Mouse (Mus musculus): Measurements from ENCODE around the gene Stra6l. TPM values are rescaled to one million over a fixed set of nuclear protein-coding genes. Genes with fewer than 3 reads are reported as not detected.

Stra6l gene
- polyA plus RNA-seq, 1 experiment from 2014 or later: 6.9 TPM

DNA sequence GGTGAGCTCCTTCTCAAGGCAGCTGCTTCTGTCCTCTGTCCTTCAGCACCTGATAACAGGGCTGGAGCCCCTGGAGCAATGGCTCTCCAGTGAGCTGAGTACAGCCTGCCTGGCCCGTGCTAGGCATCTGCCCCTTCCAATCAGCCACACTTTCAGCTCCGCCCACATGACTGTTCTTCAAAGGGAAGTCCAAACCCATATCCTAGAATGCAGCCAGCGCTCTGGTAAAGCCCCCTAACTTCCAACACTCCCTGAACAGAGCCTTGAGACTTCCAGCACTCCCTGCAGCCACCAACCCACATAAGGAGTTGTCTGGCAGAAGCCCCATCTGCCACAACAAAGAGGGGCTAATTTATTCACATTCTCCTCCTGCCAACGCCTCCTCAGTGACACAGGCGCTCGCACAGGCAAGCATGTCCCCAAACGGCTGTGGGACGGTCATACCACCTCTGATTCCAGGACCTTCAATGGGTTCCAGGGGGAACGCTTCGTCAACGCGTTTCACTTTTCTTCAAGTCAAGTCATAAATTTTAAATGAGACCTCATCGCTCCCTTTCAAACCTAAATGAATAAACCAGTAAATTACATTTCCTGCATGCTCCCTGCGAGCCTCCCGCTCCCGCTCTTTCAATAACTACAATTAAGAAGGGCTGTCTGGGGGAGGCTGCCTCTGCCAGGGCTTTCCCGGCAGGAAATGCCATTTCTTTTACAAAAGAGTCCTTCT lies 29.1 kb upstream of the Stra6l start:
- peaks cover 15% of the 10 kb centered on the region for H3K4me1 ChIP-seq (replicated peaks; ENCODE audit: control insufficient read depth, insufficient read depth, low read length)
- H3K27me3 ChIP-seq (replicated peaks; ENCODE audit: control insufficient read depth, insufficient read depth, low read length): peaks cover 16% of the 10 kb centered on the region
- H3K4me3 ChIP-seq (ENCODE audit: low read depth, low read length): peak overlapping the region; percentile 16
- peak overlapping the region; percentile 10; the same call in 1 of the 2 replicates for H3K9ac ChIP-seq (ENCODE audit: low read length)
- 3% methylated on average over 17 of the region's 17 CpGs for WGBS
- H3K9me3 ChIP-seq (ENCODE audit: control insufficient read depth, low read length): no peaks in the 10 kb centered on the region
- ATAC-seq (replicated peaks; ENCODE audit: low FRiP score, low TSS enrichment, low read depth): 0 out of 2 replicates have a peak, but pooled peaks have one; percentile 29
- H3K4me2 ChIP-seq (ENCODE audit: low read length): peak overlapping the region; percentile 64
- DNase-seq (ENCODE audit: low spot score): peak; percentile 73
- H3K36me3 ChIP-seq (ENCODE audit: control insufficient read depth, insufficient read depth, low read length): no peaks in the 10 kb centered on the region
- peak overlapping the region; percentile 59 for H3K27ac ChIP-seq (ENCODE audit: low read depth)

DNA sequence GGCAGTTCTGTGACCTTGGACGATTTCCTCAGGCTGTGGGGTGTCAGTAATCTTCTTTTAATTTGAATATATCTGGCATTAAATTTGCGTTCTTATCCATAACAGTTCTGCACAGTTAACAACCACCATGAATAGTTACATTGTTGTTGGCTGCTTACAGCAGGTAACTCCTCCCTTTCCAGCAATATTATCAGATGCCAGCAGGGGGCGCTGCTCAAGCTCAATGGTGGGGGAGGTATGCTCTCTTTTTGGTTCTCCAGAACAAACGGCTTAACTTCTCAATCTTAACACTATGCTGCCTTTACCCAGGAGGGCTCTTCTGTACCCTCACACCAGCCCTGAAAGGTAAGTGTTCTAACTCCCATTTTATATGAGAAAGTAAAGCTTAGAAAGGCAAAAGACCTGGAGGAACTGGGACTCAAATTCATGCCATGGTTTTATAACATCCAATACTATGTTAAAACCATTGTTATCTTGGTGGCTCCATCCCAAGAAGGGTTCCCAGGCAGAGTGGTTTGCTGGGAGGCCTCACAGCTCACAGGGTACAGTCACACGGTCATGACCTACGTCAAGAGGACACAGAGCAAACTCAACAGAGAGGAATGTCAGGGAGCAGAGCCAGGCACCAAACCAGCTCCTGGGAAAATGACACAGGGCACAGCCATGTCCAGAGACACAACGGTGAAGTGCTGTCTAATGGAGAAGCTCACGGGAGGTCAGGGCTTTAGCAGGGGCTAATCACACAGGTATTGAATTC lies 28.2 kb upstream of the Stra6l start:
- peaks cover 25% of the 10 kb centered on the region for H3K27me3 ChIP-seq (replicated peaks; ENCODE audit: control insufficient read depth, insufficient read depth, low read length)
- WGBS: 43% methylated on average over 8 of the region's 8 CpGs
- peak overlapping the region; percentile 64 for H3K4me2 ChIP-seq (ENCODE audit: low read length)
- peak overlapping the region; percentile 59; the same call in 1 of the 2 replicates for H3K27ac ChIP-seq (ENCODE audit: low read depth)
- no peak overlapping the region for H3K4me3 ChIP-seq (ENCODE audit: low read depth, low read length)
- no peaks in the 10 kb centered on the region for H3K36me3 ChIP-seq (ENCODE audit: control insufficient read depth, insufficient read depth, low read length)
- DNase-seq (ENCODE audit: low spot score) (peak; percentile 86), ATAC-seq (replicated peaks; ENCODE audit: low FRiP score, low TSS enrichment, low read depth) (no peak)
- H3K9ac ChIP-seq (ENCODE audit: low read length): no peak overlapping the region
- no peaks in the 10 kb centered on the region for H3K9me3 ChIP-seq (ENCODE audit: control insufficient read depth, low read length)
- peaks cover 15% of the 10 kb centered on the region for H3K4me1 ChIP-seq (replicated peaks; ENCODE audit: control insufficient read depth, insufficient read depth, low read length)

DNA sequence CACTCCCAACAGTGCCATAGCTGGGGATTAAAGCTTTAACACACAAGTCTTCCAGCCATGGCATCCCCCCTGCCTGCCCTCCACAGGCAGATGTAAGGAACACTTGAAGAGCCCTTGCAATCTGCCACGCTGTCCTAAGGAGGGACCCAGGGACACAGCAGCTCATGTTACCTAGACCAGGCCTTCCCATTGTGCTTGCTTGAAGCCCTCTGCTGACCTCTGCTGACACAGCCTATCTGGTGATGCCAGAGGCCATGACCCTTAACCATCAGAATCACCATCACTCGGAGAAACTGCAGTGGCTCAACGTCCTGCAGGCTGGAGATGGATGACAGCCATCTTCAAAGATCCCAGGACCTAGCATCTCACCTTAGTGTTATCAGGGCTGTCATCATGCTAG lies 26.5 kb upstream of the Stra6l start:
- H3K4me2 ChIP-seq (ENCODE audit: low read length): no peak overlapping the region
- no peak overlapping the region for H3K9ac ChIP-seq (ENCODE audit: low read length)
- peaks cover 15% of the 10 kb centered on the region for H3K4me1 ChIP-seq (replicated peaks; ENCODE audit: control insufficient read depth, insufficient read depth, low read length)
- no peaks in the 10 kb centered on the region for H3K9me3 ChIP-seq (ENCODE audit: control insufficient read depth, low read length)
- 43% methylated on average over 3 of the region's 3 CpGs for WGBS
- no peak overlapping the region for H3K27ac ChIP-seq (ENCODE audit: low read depth)
- DNase-seq (ENCODE audit: low spot score) (no peak), ATAC-seq (replicated peaks; ENCODE audit: low FRiP score, low TSS enrichment, low read depth) (no peak)
- no peaks in the 10 kb centered on the region for H3K36me3 ChIP-seq (ENCODE audit: control insufficient read depth, insufficient read depth, low read length)
- peaks cover 43% of the 10 kb centered on the region for H3K27me3 ChIP-seq (replicated peaks; ENCODE audit: control insufficient read depth, insufficient read depth, low read length)
- H3K4me3 ChIP-seq (ENCODE audit: low read depth, low read length): no peak overlapping the region

DNA sequence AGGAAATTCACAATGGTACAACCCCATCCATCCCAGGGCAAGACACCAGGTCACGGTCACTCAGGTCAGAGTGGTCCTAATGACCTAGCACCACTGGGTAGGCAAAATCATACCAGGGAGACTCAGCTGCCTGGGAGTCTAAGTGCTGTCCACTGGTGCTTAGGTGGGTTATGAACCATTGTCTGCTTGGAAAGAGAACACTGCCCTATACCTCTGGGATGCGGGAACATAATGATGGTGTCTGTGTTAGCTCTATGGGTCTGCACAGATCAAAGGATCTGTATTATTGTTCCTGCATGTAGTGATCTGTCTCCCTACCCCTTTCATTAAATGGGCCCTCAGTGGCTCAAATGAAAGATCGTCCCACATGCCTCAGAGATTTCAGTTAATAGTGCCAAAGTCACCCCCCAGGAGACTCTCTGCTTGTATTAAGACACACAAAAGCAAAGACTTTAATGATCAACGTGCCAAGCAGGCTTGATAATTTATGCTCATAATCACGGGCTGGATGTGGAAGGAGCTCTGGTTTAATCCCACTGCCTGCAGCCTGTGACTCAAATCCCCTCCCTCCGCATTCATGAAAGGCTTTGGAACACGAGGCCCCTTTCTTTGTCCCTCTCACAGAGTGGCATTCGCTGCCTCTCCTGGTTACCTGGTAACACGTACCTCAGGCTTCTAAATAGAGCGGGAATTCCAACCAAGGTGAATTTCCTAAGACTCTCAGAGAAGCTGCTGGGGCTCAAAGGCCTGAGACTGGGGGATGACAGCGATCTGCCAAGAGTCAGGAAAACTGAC lies 25.5 kb upstream of the Stra6l start:
- H3K9me3 ChIP-seq (ENCODE audit: control insufficient read depth, low read length): no peaks in the 10 kb centered on the region
- H3K27me3 ChIP-seq (replicated peaks; ENCODE audit: control insufficient read depth, insufficient read depth, low read length): peaks cover 52% of the 10 kb centered on the region
- no peak overlapping the region for H3K27ac ChIP-seq (ENCODE audit: low read depth)
- 43% methylated on average over 11 of the region's 11 CpGs for WGBS
- H3K9ac ChIP-seq (ENCODE audit: low read length): no peak overlapping the region
- ATAC-seq (replicated peaks; ENCODE audit: low FRiP score, low TSS enrichment, low read depth): no peak
- no peak overlapping the region for H3K4me2 ChIP-seq (ENCODE audit: low read length)
- no peak overlapping the region for H3K4me3 ChIP-seq (ENCODE audit: low read depth, low read length)
- no peaks in the 10 kb centered on the region for H3K36me3 ChIP-seq (ENCODE audit: control insufficient read depth, insufficient read depth, low read length)
- no peak for DNase-seq (ENCODE audit: low spot score)
- peaks cover 15% of the 10 kb centered on the region for H3K4me1 ChIP-seq (replicated peaks; ENCODE audit: control insufficient read depth, insufficient read depth, low read length)

DNA sequence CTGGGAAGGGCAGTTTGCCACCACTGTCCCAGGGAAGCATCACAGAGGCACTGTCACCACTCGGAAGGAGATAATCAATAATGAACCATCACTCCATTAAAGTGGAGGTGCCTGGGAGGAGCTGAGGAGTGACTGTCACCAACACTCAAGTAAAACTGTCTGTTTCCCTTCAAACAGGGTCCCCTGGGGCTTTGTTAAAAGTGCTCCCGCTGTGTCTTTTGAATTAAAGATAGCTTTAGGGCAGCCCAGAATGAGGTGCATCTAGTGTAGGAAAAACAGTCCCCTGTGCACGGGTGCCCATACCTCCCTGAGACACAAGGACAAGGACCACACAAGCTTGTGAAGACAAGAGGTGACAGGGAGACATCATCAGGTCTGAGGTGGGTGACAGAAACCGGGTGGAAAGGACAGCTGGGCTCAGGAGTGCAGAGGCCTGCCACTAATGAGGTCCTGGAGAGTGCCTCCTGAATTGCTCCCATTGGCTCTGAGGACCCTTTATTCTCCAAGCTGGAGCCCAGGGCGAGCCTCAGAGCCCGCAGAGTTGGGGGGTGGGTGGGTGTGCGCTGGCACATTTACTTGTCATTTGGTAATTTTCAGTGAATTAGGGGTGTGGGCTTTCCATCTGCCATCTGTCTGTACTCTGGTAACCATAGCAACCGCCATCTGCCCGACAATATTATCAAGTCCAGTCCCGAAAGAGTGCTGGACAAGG lies 24.3 kb upstream of the Stra6l start:
- Histone ChIP-seq H3K4me3 (ENCODE audit: low read depth, low read length) (no peak overlapping the region), H3K9me3 (ENCODE audit: control insufficient read depth, low read length) (no peaks in the 10 kb centered on the region), H3K4me2 (ENCODE audit: low read length) (no peak overlapping the region), H3K9ac (ENCODE audit: low read length) (no peak overlapping the region), H3K4me1 (replicated peaks; ENCODE audit: control insufficient read depth, insufficient read depth, low read length) (peaks cover 7% of the 10 kb centered on the region), H3K27me3 (replicated peaks; ENCODE audit: control insufficient read depth, insufficient read depth, low read length) (peaks cover 62% of the 10 kb centered on the region), H3K36me3 (ENCODE audit: control insufficient read depth, insufficient read depth, low read length) (no peaks in the 10 kb centered on the region), H3K27ac (ENCODE audit: low read depth) (no peak overlapping the region)
- DNase-seq (ENCODE audit: low spot score) (no peak), ATAC-seq (replicated peaks; ENCODE audit: low FRiP score, low TSS enrichment, low read depth) (no peak)
- WGBS: 10% methylated on average over 10 of the region's 10 CpGs

DNA sequence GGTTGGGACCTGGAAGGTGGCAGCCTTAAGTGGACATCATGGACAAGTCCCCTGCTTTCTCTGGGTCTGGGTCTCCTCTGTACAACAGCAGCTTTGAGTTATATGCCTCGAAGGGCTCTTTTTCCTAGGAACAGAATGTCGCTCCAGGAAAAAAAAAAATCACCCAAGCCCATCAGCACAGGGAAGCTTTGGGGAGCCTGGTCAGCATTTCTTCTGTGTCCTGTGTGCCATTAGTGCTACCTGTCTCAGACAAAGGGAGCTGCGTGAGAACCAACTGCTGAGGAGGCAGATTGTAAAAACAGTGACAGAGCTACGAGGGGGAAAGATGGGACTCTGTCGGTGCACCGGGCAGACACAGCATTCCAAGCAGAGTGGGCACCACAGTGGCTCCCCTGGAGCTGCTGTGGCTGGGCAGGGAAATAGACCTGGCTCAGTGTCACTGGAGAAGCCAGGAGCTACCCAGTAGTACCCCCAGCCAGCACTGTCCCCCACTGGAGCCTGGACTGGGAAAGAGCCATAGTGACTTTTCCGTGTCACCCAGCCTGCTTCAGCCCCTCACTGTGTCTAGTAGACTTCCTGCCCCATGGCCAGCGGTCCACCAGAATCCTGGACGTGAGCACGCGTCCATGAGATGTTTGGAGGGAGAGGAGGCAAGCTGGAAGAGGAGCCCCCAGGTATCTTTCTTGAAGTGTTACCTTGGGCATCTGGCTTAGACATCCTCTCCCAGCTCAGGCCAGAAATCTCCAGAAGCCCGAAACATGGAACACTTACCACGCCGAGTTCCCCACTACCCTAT lies 23.5 kb upstream of the Stra6l start:
- Histone ChIP-seq H3K27ac (ENCODE audit: low read depth) (no peak overlapping the region), H3K36me3 (ENCODE audit: control insufficient read depth, insufficient read depth, low read length) (no peaks in the 10 kb centered on the region), H3K27me3 (replicated peaks; ENCODE audit: control insufficient read depth, insufficient read depth, low read length) (peaks cover 64% of the 10 kb centered on the region), H3K4me3 (ENCODE audit: low read depth, low read length) (no peak overlapping the region), H3K4me1 (replicated peaks; ENCODE audit: control insufficient read depth, insufficient read depth, low read length) (no peaks in the 10 kb centered on the region), H3K9me3 (ENCODE audit: control insufficient read depth, low read length) (no peaks in the 10 kb centered on the region), H3K4me2 (ENCODE audit: low read length) (no peak overlapping the region), H3K9ac (ENCODE audit: low read length) (no peak overlapping the region)
- ATAC-seq (replicated peaks; ENCODE audit: low FRiP score, low TSS enrichment, low read depth) (no peak), DNase-seq (ENCODE audit: low spot score) (no peak)
- WGBS: 39% methylated on average over 14 of the region's 14 CpGs

DNA sequence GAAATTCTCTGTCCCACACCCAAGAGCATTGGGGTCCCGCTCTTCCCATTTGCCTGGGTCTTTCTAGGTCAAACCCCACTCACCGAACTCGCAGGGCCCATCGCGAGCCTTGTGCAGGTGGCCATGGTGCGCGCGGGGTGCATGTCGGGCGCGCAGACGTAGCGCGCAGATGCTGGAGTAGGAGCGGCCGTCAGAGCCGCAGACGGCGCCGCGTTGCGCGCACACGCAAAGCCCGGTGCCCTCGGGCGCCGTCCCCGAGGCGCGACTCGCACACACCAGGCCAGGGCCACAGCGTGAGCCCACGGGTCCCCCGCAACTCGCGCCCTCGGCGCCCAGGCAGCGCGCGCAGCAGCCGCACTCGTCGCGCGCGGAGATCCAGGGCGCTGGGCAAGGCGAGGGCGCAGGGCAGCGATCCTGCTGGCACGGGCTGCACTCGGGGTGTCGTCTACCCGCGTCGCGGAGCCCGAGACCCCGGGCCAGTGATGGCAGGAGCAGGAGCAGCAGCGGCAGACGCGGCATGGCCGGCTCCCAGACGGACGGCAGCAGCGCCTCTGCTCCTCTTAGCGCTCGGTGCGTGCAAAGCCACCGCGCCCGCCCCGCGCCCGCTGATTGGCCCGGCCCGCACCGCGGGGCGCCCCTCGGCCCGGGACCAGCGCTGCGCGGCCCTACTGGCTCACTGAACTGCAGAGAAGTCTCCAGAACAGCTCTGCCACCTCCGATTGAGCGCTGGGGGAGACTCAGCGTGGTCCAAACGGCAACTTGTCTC lies 22.0 kb upstream of the Stra6l start, which contains the start of gene Igfbpl1:
Gene Igfbpl1, minus strand, starts transcription at position 649 of the 766 bp plus-strand sequence.
- H3K27me3 ChIP-seq (replicated peaks; ENCODE audit: control insufficient read depth, insufficient read depth, low read length): peaks cover 67% of the 10 kb centered on the region
- H3K4me2 ChIP-seq (ENCODE audit: low read length): peak within 1 kb of the TSS; percentile 55
- H3K4me3 ChIP-seq (ENCODE audit: low read depth, low read length): peak within 1 kb of the TSS; percentile 35
- H3K36me3 ChIP-seq (ENCODE audit: control insufficient read depth, insufficient read depth, low read length): no peaks in the 10 kb centered on the region
- H3K9ac ChIP-seq (ENCODE audit: low read length): no peak within 1 kb of the TSS
- ATAC-seq (replicated peaks; ENCODE audit: low FRiP score, low TSS enrichment, low read depth) (peak; percentile 25; the same call in 1 of the 2 replicates), DNase-seq (ENCODE audit: low spot score) (peak; percentile 67)
- H3K9me3 ChIP-seq (ENCODE audit: control insufficient read depth, low read length): no peaks in the 10 kb centered on the region
- no peaks in the 10 kb centered on the region for H3K4me1 ChIP-seq (replicated peaks; ENCODE audit: control insufficient read depth, insufficient read depth, low read length)
- no peak within 1 kb of the TSS for H3K27ac ChIP-seq (ENCODE audit: low read depth)
- 1% methylated on average over 91 of the region's 91 CpGs for WGBS

Data from intestine, embryonic 14.5 days (tissue).